Mouse (Mus musculus) liver, adult (tissue): Measurements from ENCODE around the gene Agap1.

Experiments used
- GATA4 ChIP-seq: IDR thresholded peaks from 2 replicates; pipeline ENCODE4 v1.6.1; 2014; ENCODE audit warnings: mild to moderate bottlenecking, low read length; ENCODE audit not compliant: insufficient replicate concordance

Gene Agap1

GRCm38 (mm10) chr1:89918111-89918510, 463.5 kb downstream of the Agap1 start:
- no peak for TF ChIP-seq GATA4

DNA sequence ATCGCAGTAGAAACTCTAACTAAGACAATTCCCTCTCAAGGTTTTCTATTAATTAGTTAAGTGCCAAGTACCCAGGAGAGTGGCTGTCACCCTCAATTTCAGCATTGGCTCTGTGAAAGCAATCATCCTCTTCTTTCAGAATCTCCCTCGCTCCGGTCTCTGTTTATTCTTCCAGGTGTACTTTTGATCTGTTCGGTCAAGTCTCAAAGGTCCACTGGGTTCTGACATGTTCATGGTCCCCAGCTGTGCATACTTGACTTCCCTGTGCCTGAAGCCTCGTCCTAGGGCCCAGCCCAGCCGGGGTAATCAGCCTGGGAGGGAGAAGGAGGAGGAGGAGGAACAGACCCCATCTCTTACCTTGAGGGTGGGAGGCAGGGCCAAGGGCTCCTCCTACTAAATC, 464.6 kb downstream of the Agap1 start:
- TF ChIP-seq GATA4 = no peak

DNA sequence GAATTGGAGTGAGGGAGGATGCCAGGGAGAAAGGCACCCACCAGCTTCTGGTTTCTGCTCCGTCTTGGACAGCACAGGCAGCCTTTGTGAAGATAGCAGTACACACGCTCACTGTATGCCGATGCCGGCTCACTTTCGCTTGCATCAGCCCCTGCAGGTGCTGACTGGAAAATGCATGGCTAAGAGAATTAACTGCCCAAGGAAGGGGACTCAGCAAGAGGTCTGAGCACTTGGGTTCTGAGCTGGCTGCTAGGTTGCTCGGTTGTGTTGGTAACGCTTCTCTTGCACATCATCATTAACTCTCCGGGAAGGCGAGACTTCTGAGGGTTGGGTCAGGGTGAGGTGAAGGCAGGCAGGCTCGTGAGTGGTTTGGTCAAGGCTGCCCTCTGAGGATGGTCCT, 467.2 kb downstream of the Agap1 start:
- no peak for TF ChIP-seq GATA4

DNA sequence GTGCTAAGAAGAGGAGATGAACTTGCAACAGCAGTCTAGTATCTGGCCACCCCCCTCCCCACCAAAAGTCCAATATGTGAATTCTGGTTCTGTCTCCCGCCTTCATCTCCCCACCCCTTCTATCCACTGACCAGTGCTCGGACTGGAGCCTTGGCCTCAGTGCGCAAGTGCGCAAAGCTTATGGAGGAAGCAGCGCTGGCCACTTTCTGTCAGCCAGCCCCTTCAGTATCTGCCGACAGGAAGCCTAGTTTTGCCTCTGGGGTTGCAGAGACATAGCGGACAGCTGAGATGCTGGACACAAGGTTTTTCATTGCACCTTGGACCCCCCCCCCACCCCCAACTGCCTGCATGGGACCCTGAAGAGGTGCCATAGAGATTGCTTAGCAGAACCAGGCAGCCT, 467.7 kb downstream of the Agap1 start:
- no peak for TF ChIP-seq GATA4

DNA sequence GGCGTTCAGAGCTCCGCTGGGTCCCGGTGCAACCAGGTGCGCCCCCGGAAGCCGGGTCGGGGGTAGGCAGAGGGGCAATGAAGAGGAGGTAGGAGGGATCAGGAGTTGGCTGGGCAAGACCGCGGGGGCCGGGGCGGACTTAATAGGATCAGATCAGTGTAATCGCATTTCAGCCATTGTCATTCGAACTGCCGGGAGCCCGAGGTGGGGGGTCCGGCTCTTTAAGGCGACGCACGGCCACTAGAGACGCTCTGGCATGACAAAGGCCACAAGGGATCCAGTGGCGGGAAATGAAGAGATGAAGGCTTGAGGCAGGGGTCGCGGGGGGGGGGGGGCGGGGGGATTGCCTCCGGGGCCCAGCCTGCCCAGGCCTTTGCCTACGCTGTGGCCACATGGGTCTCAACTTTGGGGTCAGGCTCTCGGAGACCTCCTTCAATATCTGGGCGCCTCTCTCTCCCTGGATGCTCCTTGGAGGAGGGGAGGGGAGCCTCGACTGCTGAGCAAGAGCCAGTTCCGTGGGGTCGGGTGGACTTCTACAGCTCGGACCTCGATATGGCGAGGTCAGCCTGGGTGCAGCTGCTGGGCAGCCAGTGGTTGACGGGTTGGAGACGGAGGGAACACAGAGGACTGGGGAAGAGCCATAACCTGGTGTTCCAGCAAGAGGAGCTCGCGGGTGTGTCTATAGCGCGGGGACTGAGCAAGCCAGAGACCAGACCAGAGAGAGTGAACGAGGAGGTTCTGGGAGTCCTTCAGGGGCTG, 468.5 kb downstream of the Agap1 start:
- no peak for TF ChIP-seq GATA4

DNA sequence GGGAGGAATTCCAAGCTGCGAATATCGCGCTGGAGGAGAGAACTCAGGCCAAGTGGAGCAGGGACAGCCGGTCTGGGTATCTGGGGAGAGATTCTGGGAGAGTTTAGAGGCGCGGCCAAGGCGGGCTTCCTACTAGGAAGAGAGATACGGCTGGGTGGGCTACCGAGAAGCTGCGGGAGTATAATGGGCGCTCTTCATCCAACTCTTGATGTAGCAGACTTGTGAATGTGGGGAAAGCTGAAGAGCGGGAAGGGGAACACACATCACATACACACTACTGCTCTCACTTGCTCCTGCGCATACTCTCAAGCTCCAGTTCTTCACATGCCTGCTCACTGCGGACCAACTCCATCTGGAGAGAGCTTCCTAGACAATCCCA, 469.0 kb downstream of the Agap1 start:
- TF ChIP-seq GATA4 = no peak

- TF ChIP-seq GATA4 = no peak
Measured at GRCm38 (mm10) chr1:89925501-89926190, 471.0 kb downstream of the Agap1 start.

DNA sequence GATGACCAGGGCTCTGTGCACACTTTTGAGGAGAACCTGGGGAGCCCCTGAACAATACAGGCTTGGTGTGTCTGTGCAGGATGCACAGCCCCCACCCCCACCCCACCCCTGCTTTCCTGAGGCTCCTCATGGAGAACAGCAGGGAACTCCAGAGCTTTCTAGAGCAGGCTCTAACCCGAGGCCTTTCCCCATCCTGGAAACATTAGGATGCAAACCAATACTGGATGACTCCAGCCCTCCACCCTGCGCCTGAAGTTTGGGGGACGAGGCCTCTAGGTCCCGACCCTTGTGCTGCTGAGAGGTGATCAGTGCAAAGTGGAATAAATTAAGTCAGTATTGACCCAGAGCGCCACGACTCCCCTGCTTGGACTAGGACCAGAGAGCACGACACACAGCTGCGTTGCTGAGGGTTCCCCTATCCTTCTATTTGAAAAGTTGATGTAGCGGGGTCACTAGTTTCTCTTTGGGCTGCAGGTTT, 472.0 kb downstream of the Agap1 start:
- no peak for TF ChIP-seq GATA4

DNA sequence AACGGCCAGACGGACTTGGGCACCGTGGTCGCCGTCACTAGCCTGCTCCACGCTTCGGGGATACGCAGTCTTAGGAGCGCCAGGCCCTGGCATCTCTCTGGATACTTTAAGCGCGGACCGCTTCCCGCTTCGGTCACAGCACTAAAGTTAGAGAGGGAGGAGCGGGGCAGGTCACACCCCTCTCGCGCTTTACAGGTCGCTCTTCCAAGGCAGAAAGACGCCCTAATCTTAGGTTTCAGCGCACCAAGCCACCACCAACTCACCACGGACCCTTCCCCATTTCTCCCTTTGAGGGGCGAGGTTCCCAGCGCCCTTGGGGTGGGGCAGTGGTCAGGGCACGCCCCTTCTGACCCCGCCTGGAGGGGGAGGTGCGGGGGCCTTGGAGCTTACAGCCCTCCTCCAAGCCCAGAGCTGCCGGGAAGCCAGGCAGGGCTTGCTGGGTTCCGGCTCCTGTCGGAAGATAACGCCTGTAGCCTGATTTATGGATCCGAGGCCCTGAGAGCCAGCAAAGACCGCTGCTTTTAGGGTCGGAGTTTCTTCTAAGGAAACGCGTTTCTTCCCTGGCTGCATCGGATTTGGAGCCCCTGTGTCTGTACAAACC, 472.6 kb downstream of the Agap1 start:
- no peak for TF ChIP-seq GATA4

GRCm38 (mm10) chr1:89928676-89929075, 474.1 kb downstream of the Agap1 start:
- TF ChIP-seq GATA4 = no peak

GRCm38 (mm10) chr1:89929181-89929580, 474.6 kb downstream of the Agap1 start:
- no peak for TF ChIP-seq GATA4

DNA sequence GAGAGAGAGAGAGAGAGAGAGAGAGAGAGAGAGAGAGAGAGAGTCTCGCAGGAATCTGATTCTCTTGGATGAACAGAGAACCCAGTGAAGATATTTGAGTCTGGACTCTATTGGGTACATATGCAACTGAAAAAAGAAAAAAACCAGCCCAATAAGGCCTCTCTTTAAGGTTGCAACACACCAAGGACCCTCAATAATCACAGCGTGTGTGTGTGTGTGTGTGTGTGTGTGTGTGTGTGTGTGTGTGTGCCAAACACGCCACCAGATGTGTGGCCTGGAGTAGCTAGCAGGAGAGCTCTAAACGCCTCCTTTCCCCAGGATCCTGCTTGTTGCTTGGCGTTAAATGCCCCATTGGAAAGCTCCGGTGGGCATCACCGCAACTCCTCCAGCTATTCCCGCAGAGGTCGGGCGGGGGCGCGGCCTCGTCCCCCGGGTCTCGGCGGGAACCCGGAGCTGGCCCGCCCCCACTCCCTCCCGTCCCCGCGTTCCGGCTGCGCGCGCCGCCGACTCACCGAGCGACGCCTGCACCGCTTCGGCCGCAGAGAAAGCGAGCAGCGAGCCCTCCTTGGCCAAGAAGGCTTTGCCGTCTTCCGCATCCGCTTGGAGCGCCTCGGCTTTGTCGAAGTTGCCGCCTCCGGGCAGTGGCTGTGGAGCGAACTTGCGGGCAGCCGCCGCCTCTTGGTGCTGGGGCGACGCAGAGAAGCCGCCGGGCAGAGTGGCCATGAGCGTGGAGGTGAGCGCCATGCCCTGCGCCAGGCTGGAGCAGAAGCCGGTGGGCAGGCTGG, 475.3 kb downstream of the Agap1 start:
- TF ChIP-seq GATA4 = no peak

GRCm38 (mm10) chr1:89930551-89930950, 475.9 kb downstream of the Agap1 start:
- no peak for TF ChIP-seq GATA4

- TF ChIP-seq GATA4 = no peak
Measured at GRCm38 (mm10) chr1:89931120-89931519, 476.5 kb downstream of the Agap1 start, which contains the start of gene Gbx2. Gbx2 (minus strand) TSS chr1:89931179.

- TF ChIP-seq GATA4 = no peak
Measured at GRCm38 (mm10) chr1:89932021-89932423, 477.4 kb downstream of the Agap1 start.
